Mouse (Mus musculus) activated CD4-positive, CD25-positive, alpha-beta regulatory T cell (primary cell): ENCODE results near the gene Gm27179. TPM values are rescaled to one million over a fixed set of nuclear protein-coding genes. Genes with fewer than 3 reads are reported as not detected.

Source experiments
- polyA plus RNA-seq, 2 experiments: library from polyadenylated mRNA; unstranded; fragments of 100-300 nt; shearing (Covaris generic); gene quantifications; one replicate each; pipeline ENCODE4 v1.2.1; 2017

Gene Gm27179
- polyA plus RNA-seq, result not detected

DNA sequence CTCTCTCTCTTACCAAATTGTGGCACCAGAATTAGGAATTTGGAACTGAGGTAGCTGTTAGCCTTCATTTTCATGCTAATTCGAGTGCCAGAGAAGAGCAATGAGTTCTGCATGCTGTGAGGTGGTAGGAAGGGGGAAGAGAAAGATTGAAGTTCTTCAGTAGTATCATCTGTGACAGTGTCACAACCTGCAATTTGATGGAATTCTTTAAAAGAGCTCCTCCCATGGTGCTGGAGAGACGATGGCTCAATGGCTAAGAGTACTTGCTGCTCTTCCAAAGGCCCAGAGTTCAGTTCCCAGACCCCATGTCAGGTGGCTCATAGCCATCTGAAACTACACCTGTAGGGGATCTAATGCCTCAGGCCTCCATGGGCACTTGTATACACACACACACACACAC, at the start of gene Gm27179:
Gene Gm27179, minus strand, starts transcription at position 101 of the 400 bp plus-strand sequence.

GRCm38 (mm10) chr14:69555110-69555831, 42.9 kb upstream of the Gm27179 start, which contains the start of gene Entpd4b:
TSS of gene Entpd4b (plus strand) at chr14:69555424.

DNA sequence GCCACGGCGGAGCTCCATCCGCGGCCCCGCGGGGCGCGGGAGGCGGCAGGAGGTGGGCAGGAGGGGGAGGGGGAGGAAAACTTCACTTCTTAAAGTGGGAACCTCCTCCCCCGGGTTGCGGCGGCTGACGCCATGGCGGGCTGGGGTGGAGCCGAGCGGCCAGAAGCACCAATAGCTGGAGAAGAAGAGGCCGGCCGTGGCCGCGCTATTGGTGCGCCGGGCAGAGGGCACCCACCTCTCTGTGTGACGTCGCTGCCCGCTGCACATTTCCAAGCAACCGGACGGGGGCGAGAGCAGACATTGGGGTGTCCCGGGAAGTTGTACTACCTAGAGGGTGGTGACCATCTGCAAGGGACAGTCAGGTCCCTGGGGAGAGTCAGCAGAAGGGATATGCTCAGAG, 9.2 kb downstream of the Gm27179 start, which contains the start of gene Gm16867:
Gene Gm16867, minus strand, starts transcription at position 189 of the 400 bp plus-strand sequence.

Other genes starting within 250 kb of the Gm27179 start
- gene Synb, start 218.2 kb downstream of the Gm27179 start, polyA plus RNA-seq, result under 1 TPM in 1 of 2 experiments, not detected in 1; 0.14 TPM
- 1 to 10 TPM; 1.3 to 7.3 TPM for gene Gm16867, start 9.2 kb downstream of the Gm27179 start, polyA plus RNA-seq
- 10 to 100 TPM; 17.8 to 26.3 TPM for gene Entpd4b, start 42.9 kb upstream of the Gm27179 start, polyA plus RNA-seq